Mouse (Mus musculus) heart, postnatal 14 days (tissue): ENCODE data around the gene Eva1b. TPM values are rescaled to one million over a fixed set of nuclear protein-coding genes. Genes with fewer than 3 reads are reported as not detected.
"Not testable (repeated sequence)": the region's sequence is repeated elsewhere in the genome, so short reads cannot be mapped to it uniquely, and the experiment has no call there.

Experiments
- DNase-seq, 2 experiments: peaks; one replicate each; pipeline ENCODE4 v3.0.0; 2021 to 2022
- intact Hi-C: fragments of 180-260 bp; cut with DNase I; formaldehyde crosslinking; loops from one replicate; pipeline ENCODE4 v1.15.1; 2025
- total RNA-seq, 2 experiments: library from RNA; stranded (reverse); gene quantifications; 2 replicates each; pipeline ENCODE4 v1.2.3; 2021

Eva1b gene
- total RNA-seq, 2 experiments from 2014 or later: 23.3 to 24.9 TPM

GRCm38 (mm10) chr4:126151701-126152440 lies 4.3 kb downstream of the Eva1b start:
- intact Hi-C loops: no loop called here

GRCm38 (mm10) chr4:126152864-126153263 lies 5.3 kb downstream of the Eva1b start:
- no peak for DNase-seq
- intact Hi-C loops: no loop called here

More at GRCm38 (mm10) chr4:126151701-126152440, 4.3 kb downstream of the Eva1b start:
- DNase-seq: no peak

- no peak for DNase-seq
- intact Hi-C loops: no loop called here
These were observed 7.6 kb downstream of the Eva1b start for GRCm38 (mm10) chr4:126155183-126155582.

GRCm38 (mm10) chr4:126155869-126156268 lies 8.3 kb downstream of the Eva1b start:
- no peak for DNase-seq
- intact Hi-C loops: no loop called here

GRCm38 (mm10) chr4:126156617-126157016 lies 9.1 kb downstream of the Eva1b start:
- no peak for DNase-seq
- intact Hi-C loops: no loop called here

- no peak for DNase-seq
- intact Hi-C loops: no loop called here
These were observed 10.0 kb downstream of the Eva1b start for GRCm38 (mm10) chr4:126157562-126157961.

GRCm38 (mm10) chr4:126159455-126159854 lies 11.9 kb downstream of the Eva1b start:
- no peak for DNase-seq
- intact Hi-C loops: no loop called here

GRCm38 (mm10) chr4:126160981-126161380 lies 13.4 kb downstream of the Eva1b start:
- DNase-seq: no peak
- intact Hi-C loops: no loop called here

- intact Hi-C loops: no loop called here
- no peak for DNase-seq
These were observed 13.9 kb downstream of the Eva1b start for GRCm38 (mm10) chr4:126161456-126161855.

GRCm38 (mm10) chr4:126161986-126162385 lies 14.4 kb downstream of the Eva1b start:
- intact Hi-C loops: no loop called here
- DNase-seq: no peak

GRCm38 (mm10) chr4:126162544-126163066 lies 15.1 kb downstream of the Eva1b start:
- peak; percentile 91 to 94 for DNase-seq
- intact Hi-C loops: no loop called here

GRCm38 (mm10) chr4:126163067-126163659 lies 15.6 kb downstream of the Eva1b start, which contains the start of gene Sh3d21:
Sh3d21 (minus strand) TSS chr4:126163491.
- no peak for DNase-seq
- intact Hi-C loops: no loop called here

GRCm38 (mm10) chr4:126163685-126164084 lies 16.1 kb downstream of the Eva1b start:
- intact Hi-C loops: no loop called here
- no peak for DNase-seq

GRCm38 (mm10) chr4:126165092-126165491 lies 17.5 kb downstream of the Eva1b start:
- intact Hi-C loops, DNase-seq: not testable (repeated sequence)

GRCm38 (mm10) chr4:126166084-126166483 lies 18.5 kb downstream of the Eva1b start:
- DNase-seq: peak in 1 of 2 experiments; percentile 56
- intact Hi-C loops: no loop called here

- intact Hi-C loops: no loop called here
- no peak for DNase-seq
These were observed 21.3 kb downstream of the Eva1b start for GRCm38 (mm10) chr4:126168851-126169250.

- intact Hi-C loops, DNase-seq: not testable (repeated sequence)
These were observed 23.2 kb downstream of the Eva1b start for GRCm38 (mm10) chr4:126170737-126171136.

- DNase-seq: no peak
- intact Hi-C loops: no loop called here
These were observed 26.3 kb downstream of the Eva1b start for GRCm38 (mm10) chr4:126173800-126174199.

GRCm38 (mm10) chr4:126175980-126176379 lies 28.4 kb downstream of the Eva1b start:
- intact Hi-C loops: loop anchor here (5.0 kb wide), 1 partner anchor 136 kb away; no protein-coding TSS in a partner anchor
- DNase-seq: not testable (repeated sequence)

- DNase-seq: peak; percentile 45 to 65
These were observed 33.8 kb downstream of the Eva1b start for GRCm38 (mm10) chr4:126181170-126181957.

GRCm38 (mm10) chr4:126183034-126183433 lies 35.5 kb downstream of the Eva1b start:
- intact Hi-C loops: loop anchor here (2.0 kb wide), 1 partner anchor 80 kb away; the partner anchor contains the start of gene Trappc3
- no peak for DNase-seq

More at GRCm38 (mm10) chr4:126181170-126181957, 33.8 kb downstream of the Eva1b start:
- intact Hi-C loops: loop anchor here (1.0 to 2.0 kb wide), 2 partner anchors 17 to 45 kb away; no protein-coding TSS in a partner anchor
